Mouse (Mus musculus) c-Kit-negative CD71-positive TER-119-positive erythroid progenitor cells, embryonic 14.5 days (primary cell): ENCODE data around the gene Helt.
A peak's percentile ranks its signal among the peaks of the same experiment; 100 is the strongest.

Experiments
- DNase-seq: peaks from one replicate; pipeline ENCODE4 v3.0.0-alpha.2; 2013; ENCODE audit warnings: low read depth, low spot score

Gene Helt

DNA sequence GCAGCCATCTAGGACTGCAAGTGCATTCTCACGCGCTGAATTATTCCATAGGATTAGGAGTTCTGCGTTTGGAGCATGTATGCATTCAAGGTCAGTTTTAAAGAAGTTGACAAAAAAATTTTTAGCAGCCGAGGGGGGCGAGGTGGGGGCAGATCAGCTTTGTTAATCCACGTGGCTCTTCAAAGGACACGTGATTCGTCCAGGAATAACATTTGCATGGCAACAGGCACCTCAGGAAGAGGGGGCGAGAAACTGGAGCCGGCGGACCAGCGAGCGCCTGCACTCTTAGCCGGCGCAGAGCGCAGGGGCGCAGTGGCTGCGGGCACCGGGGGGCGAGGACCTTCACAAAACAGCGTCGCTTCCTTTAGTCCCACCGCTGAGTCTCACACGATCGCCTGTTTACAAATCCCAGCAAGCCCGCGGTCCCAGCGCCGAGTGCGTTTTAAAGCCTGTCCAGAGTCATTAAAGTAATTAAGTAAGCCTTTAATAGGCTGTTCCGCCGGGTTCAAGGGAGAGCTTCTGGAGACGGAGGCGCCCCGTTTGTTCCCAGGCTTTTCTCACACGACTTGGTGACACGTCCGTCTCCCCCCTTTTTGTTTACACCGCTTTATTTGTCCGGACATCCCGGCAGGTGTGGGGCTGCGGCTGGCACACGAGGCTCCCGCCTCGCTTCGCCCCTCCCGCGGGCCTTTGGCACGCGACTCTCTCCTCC lies at the start of gene Helt:
Helt (minus strand) TSS at position 491 of the 712 bp plus-strand sequence.
- DNase-seq, result no peak

GRCm38 (mm10) chr8:46342272-46342671 lies 47.8 kb upstream of the Helt start:
- DNase-seq, result no peak

DNA sequence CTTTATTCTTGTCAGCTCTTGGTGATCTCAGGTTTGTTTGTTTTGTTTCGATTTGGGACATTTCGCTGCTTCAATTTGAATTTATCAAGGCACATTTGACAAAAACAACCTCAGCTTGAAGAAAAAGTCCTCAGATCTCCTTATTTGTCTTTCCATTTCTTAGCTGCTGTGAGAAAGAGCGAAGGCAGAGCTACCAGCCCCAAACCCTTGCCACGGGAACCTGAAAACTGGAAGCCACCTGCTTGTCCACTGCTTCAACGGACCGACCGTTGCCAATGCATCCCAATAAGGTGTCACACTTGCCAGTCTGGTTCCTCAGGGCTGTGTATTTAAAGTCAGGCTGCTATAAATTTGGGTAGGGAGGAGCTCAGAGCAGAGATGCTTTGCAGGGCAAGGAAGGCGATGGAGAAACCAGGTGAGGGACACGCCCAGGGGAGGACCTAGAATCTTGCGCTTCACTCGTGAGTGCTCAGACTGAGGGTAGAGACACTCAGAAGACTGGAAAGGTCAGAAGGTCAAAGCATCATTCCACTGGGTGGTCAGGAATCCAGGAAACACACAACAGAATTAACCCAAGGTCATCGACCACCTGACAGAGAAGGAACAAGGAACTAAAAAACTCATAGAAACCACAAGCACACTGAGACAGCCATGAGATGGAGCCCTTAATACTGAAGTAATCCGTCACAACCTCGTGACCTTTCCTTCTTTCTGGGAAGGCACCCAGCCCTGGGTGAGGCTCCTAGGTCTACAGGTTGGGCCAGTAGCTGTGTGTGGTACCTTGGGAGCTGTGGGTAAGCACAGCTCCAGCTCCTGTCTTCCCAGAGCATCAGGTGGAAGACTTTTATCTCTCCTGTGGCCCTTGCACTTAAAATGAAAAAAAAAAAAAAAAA lies 46.2 kb upstream of the Helt start:
- no peak for DNase-seq

DNA sequence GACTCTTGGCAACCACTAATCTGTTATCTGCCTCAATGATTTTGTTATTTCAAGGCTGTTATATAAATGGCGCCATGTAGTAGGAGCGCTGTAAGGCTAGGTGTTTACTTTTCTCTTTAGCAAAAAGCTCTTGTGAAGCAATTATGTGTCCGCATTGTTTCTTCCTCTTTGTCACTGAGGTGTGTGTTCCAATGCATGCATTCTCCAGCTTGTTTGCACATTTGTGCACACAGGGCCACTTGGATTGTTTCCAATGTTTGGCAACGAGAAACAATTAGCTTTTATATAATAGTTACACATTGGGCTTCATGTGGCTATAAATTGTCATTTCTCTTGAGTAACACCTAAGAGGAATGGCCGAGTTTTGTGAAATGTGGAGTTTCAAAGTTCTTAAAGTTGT lies 44.8 kb upstream of the Helt start:
- DNase-seq, result no peak

GRCm38 (mm10) chr8:46336351-46336750 lies 41.9 kb upstream of the Helt start:
- DNase-seq, result no peak

DNA sequence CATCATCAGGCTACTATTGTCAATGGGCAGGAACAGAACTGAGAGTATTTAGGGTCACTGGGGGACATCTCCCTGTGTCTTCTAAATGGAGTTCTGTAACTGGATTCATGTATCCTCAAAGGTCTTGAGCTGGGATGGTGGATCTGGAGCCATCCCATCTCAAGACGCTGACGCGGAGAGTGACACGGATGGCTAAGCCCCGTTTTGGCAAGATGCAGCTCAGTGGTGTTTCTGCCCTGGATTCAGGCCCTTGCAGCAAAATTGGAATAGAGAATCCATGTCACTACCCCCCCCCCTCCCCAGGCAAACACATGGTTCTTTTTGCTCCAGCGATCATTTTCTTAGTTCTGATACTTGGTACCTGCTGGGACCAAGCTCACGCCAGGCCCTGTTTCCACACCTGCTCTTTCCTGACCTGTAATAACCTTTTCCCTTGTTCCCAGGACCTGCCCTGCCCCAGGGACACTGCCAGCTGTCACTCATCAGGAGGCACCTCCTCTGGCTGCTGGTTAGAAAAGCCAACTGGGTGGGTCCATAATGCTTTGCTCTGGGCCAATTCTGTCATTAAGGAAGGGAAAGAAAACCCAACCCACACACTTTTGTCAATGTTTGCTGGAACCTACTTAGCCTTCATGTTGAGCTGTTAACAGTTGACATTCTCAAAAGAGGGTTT lies 38.1 kb upstream of the Helt start:
- DNase-seq, result no peak

DNA sequence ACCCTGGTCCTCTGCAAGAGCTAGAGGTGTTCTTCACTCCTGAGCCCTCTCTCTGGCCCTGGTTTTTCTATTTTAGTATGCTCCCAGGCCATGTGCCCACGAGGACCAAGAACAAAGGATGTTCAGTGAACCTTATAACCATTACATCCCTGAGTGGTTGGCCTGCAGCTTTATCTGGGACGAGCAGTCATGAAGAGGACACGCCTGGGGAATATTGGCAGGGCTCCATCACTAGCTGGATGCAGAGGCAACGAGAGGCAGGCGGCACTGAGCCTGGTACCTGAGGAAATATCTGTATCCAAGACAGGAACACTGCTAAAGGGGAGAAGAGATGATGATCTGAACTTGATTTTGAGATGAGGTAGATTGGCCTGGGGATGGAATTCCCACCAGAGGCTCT lies 37.3 kb upstream of the Helt start:
- DNase-seq, result no peak

- DNase-seq, result no peak
Measured at GRCm38 (mm10) chr8:46329396-46329795, 34.9 kb upstream of the Helt start.

DNA sequence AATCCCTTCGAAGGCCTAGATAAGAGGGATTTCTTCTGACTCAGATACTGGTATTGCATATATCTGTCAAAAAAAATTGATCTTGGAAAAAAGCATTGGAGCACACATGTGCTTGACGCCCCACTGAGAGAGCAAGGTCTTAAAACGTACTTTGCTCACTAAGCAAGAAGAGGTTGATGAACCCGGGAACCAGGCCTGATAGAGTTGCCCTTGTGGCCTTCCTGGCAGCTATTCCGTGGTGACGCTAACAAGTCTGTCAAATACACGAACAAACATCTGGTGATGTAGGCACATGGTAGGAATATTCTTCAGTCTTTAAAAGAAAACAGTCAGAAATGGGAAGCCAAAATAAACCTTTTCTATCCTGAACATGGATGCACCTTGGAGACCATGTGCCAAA lies 32.8 kb upstream of the Helt start:
- no peak for DNase-seq

GRCm38 (mm10) chr8:46326715-46327114 lies 32.2 kb upstream of the Helt start:
- DNase-seq, result no peak

DNA sequence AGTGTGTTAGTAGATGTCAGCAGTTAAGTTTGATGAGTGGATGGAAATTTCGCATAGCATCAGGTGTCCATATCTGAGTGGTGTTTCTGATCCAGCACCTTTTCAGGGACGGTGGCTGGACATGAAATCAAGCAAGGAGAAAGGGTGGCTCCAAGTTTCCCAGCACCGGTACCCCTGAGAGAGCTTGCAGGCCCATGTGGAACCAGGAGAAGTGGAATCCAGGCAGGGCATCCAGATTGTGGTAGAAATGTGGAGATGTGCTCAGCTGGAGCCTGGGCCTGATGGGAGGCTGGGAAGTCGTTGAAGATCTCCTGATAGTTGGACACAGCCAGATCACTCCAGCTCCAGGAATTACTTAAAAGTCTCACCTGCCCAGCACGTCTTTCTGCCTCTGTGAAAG lies 30.2 kb upstream of the Helt start:
- DNase-seq, result no peak

- no peak for DNase-seq
Measured at GRCm38 (mm10) chr8:46323672-46324191, 29.3 kb upstream of the Helt start.

DNA sequence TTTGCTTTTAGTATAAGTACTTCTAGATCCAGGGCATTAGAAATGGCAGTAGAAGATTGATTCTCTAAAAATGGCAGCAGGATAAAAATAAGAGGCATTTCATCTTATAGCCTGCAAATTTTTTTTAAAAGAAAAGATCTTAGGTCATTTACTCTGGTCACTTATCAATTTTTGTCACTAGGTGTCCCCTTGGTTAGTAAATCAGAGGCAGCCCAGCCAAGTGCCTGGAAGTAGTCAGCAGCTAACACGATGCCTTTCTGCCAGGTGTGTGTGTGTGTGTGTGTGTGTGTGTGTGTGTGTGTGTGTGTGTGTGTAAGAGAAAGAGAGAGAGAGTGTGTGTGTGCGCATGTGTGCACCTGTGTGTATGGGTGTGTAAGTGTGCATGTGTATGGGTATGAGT lies 28.4 kb upstream of the Helt start:
- no peak for DNase-seq

GRCm38 (mm10) chr8:46322421-46322820 lies 27.9 kb upstream of the Helt start:
- no peak for DNase-seq

DNA sequence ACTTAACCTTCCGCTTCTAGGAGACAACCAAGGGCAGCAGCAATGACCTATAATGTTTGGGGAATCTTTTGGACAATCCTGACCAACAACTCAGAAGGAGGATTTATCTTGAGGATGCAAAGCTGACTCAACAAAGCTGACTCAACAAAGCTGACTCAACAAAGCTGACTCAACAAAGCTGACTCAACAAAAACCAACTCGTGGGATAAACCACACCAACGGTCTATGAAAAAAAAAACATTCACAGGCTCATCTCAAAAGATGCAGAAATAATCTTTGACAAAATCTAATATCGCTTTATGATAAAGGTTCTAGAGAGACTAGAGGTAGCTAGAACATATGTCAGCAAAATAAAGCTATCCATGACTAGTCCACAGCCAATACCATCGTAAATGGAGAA lies 24.3 kb upstream of the Helt start:
- DNase-seq, result no peak

DNA sequence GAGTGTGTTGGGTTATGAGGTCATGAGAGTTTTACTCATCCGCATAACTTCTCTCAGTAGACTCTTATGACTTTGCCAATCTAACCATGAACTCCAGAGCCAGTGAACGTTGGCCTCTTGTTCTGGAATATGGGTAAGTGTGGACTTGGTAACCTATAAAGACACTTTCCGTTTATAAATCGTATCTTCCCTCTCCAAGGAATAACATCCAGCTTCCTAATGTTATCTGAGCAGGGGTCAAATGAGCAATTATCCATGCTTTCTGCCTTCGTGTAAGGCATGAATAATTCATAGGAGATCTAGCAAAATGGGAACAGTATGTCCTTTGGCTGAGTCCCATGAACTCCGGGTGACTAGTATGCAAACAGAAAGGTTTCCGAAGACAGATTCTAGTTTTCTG lies 22.7 kb upstream of the Helt start:
- DNase-seq, result no peak

DNA sequence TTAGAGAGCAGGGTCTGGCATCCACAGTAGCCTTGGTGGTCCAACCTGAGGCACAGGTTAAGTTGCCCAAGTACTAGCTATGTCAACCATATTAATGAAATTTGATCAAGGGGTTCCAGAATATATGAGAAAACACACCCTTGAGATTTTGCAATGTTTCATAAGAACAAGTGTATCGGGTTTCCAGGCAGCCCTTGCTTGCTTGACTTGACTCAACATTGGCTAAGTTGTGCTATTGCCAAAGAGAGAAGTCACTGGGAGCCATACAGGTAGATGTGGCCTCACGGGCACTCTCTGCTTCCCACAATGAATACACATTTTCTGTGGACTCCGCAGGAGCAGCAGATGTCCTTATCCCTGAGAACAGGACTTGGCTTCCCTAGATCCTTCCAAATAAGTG lies 19.3 kb upstream of the Helt start:
- DNase-seq, result no peak

DNA sequence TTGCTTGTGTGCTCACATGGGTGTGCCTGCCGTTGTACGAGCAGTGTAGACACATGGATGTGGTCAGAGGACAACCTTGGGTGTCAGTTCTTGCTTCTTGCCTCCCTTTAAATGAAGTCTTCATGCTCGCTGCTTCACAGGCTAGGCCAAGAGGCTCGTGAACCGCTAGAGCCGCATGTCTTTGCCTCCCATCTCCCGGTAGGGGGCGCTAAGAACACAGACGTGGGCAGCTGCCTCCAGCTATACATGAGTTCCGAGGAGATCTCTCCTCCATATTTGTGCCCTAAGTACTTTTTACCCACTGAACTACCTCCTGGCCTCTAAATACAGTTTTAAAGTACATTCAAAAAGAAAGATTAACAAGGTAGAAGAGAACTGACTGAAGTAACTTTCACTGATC lies 16.7 kb upstream of the Helt start:
- DNase-seq, result peak; percentile 79

DNA sequence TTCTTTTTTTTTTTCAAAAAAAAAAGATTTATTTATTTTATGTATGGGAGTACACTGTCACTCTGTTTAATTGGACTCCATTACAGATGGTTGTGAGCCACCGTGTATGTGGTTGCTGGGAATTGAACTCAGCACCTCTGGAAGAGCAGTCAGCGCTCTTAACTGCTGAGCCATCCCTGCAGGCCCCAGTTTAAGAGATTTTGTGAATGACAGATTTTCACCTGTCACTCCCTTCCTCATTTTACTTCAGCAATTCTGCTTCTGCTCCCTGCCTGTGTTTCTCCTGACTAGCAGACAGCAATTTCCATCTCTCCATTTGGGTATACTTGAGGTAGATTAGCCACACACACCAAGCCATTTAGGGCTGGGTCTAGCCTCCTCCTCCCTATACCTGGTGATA lies 13.7 kb upstream of the Helt start:
- DNase-seq, result no peak

- DNase-seq, result peak; percentile 65
Measured at GRCm38 (mm10) chr8:46305733-46306349, 11.4 kb upstream of the Helt start.

DNA sequence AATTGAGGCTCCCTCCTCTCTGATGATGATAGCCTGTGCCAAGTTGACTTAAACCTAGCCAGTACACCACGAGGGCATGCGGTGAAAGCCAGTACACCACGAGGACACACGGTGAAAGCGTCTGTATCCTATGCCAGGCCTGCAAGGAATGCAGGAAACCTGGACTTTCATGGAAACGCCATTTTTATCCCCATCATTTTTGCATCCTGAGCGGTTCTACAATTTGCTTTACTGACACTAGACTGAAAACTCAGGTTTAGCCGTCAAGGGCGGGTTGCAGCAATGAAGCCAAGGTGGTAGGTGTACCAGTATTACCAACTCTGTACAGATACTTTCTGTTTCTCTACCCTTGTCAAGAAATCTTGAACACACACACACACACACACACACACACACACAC lies 7.7 kb upstream of the Helt start:
- no peak for DNase-seq

DNA sequence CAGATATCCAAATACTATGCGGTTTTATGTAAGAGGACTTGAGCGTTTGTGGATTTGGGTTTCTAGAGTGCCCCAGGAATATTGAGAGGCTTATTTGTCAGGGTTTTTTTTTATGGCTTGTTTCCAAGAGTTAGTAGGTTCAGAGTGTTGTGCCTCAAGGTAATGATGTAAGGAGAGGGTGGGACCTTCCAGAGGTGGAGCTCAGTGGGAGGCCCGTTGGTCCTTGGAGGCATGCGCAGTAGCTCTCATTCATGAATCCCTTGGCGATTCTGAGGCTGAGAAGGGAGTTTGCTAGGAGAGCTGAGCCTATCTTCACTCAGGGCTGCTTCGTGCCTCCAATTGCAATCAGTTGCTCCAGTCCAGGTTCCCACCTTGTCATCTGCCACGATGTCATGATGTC lies 4.4 kb upstream of the Helt start:
- DNase-seq, result no peak
